Mouse (Mus musculus): ENCODE results near the gene Elmo1. TPM values are rescaled to one million over a fixed set of nuclear protein-coding genes. Genes with fewer than 3 reads are reported as not detected.

Gene Elmo1
- total RNA-seq, 1 experiment from 2014 or later, result 18.8 TPM

DNA sequence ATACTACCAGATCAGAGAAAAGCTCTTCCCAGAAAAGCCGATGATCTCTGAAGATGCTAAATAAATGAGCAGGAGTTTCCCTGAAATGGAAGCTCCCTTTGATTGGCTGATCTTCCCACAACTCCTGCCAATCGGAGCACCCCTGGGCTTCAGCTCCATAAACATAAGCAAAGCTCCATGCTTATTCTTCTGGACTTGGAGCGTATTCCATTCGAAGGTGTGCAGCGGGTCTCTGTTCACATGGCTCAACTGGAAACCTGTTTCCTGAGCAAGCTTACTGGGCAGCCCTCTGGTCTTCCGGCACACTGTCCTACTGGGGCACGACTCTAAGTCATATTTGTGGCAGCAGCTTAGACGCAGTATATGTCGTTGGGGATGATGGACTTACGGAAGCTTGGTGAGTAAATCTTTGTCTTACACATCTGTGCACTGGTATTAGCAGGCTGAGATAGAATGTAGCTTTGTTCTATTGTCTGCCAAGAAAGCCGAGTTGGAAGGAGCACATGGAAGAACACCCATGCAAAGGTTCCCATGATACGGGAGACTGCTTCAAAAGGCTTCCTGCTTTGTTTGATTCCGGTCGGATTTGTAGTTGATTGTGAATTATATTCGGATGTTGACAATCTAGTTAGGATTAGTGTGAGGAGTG lies 382.6 kb downstream of the Elmo1 start:
- DNase-seq, result no peak

DNA sequence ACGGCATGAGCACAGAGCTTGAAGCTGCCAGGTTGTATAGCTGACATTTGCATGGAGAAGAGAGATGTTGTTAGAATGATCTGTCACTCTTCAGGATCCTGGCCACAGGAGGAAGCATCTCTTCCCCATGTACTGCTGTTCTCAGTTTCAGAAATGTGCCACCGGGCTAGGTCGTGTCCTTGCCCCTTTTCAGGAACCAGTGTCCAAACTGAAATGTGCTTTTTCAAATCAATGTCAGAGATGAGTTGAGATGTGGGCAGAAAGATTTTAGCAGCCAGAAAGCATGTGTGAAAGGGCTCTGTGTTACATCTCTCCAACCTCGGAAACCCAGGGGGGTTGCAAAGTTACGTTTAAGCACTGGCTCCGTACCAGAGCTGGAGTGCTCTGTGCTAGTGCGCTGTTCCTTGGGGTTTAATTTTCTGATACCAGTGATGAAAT lies 383.3 kb downstream of the Elmo1 start:
- DNase-seq, result no peak

DNA sequence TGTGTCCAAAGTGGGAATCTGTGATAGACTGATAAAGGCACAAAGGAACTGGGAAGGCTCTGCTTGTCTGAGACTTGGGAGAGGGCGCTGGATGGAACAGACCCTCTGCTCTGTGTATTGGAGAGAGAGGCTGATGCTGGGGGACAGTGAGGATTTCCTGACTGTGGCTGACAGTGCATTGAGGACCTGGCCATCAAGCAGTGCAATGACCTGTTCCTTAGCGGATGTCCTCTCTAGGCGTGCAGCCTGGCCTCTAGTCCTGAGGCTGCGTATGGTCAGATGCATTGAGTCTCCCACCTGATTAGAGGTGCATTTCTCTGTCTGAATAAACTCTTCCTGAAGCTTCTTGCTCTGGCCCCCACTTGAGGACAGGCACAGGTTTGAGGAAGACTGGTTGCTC lies 384.2 kb downstream of the Elmo1 start:
- DNase-seq, result no peak

DNA sequence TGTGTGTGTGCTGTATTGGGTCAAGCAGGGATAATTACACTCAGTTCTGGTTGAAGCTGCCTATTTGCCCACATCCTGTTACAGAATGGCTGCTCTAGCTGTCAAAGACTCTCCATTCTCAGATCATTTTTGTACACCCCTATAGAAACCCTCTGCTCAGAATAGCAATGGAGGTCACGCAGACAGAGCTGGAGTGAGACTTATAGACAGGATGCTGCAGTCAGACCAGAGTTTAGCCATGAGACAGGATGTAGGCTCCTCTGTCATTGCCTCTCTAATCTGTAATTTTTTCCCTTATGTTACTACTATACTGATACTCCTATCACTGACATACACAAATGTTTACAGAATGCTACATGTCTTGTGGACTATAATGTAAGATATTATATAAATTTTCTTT lies 391.4 kb downstream of the Elmo1 start:
- no peak for DNase-seq

DNA sequence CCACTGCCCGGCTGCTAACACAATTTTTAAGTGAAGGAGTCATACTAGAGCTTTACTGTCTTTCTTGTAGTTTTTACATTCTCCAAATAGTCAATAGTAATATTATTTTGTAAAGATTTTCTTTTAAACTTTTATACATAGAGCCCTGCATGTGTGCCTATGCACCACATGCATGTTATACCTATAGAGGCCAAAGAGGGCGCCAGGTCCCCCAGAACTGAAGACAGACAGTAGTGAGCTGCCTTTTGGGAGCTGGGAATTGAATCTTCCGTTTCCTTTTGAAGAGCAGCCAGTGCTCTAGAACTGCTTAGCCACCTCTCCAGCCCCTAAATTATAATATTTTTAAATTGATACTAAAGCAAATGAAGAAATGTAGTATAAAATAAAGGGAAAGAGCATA lies 398.7 kb downstream of the Elmo1 start:
- no peak for DNase-seq

DNA sequence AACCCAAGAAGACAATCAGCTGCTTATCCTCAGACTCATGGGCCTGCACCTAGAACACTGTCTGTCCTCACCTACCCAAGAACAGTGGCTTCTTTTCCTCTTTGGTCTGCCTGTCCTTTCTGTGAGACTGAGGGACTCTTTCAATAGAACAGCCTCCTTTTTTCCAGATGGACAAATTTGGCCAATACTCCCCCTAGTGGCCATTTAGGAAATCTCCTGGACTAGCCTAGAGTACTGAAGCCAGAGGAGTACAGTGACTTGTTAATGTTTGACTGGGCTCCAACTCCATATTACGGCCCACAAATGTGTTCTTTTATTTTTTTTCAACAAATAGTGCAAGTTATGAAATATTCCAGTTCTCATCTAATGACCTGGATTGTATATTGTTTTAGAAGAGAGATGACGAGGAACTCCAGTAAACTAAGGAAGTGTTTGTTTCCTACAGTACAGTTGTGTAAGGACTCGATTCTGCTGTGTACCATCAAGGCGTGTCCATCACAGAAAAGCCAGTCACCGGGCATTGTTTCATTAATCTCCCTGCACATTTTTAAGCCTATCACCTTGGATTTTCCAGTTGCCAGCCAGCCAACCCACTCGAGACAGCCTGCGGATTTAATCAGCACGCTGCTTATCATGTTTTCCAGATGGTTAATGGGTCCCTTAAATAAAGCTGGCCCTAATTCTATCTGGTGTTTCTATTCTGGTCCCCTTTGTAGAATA lies 399.5 kb downstream of the Elmo1 start:
- no peak for DNase-seq

DNA sequence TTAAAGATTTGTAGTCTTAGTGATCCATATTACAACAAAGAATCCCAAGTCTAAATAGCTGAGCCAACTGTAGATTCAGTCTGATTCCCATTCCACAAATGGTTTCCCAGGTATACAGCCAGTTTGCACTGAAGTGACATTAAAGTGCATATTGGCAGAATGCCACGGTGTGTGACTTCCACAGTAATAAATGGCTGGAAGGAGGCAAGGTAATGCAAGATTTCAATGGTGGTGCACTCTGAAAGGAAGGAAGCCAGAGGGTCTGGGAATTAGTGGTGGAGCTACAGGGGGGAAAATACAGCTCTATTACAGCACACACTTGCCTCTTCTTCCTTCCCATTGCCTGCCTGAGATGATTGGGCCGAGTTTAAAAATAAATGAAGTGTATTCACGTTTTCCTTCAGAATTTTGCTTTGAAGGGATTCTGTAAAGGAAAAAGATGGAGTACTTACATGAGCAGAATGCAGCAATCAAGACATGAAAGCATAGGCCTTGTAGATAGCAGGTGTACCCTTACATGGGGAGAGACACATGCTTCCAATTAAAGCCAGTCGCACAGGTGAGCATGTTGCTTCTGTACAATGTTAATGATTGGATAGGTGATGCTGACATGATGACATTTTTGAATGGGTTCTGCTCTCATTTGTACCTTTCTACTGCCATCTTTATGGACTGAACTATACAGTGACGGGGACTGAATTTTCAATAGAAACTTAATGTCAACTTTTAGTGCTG lies 400.6 kb downstream of the Elmo1 start:
- no peak for DNase-seq

DNA sequence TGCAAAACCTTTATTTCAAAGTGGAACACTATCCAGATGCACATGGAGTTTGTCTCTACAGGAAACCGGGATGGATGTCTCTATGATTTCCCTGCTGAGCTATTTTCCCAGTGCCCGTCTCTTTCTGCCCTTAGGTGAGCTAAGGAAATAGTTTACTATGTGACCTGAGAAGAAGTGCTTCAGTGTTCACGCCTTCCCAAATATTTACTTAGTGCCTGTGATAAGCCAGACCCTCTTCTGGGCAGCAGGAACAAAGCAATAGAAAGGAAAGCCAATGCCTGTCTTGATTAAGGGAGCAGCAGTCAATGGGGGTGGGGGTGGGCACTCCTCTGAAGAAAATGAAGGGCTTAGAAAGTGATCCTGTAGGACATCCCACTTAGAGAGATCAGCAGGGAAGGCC lies 401.3 kb downstream of the Elmo1 start:
- DNase-seq, result no peak

DNA sequence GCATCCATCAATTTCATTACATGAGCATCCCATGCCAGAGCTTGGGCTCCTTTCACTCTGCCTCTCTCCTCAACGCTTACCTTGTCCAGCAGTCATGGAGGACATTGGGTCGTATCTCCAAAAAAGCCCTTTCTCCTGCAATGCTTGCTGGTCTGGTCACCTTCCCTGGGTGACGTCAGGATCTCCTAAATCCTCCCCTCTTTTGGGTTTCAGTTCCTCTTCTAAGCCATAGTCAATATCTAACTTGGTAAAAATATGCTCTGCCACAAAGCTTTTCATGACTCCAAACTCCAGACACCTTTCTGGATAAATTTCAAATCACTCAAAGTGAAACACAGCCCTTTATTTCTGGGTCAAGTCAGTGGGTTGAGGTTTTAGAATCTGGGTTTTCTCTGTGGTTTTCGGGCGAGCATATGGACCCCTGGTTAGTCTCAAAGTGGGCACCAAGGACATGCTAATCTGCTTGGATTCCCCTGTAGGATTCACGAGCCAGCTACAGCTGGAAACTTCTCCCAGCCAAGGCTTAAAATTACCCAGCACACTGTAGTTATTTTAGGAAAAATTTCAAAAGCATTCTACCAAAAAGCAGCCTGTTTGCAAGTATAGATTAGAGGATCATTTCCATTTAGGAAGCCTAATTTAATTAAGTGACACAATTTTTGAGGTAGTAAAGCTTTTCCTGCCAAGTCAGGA lies 403.8 kb downstream of the Elmo1 start:
- DNase-seq, result no peak

DNA sequence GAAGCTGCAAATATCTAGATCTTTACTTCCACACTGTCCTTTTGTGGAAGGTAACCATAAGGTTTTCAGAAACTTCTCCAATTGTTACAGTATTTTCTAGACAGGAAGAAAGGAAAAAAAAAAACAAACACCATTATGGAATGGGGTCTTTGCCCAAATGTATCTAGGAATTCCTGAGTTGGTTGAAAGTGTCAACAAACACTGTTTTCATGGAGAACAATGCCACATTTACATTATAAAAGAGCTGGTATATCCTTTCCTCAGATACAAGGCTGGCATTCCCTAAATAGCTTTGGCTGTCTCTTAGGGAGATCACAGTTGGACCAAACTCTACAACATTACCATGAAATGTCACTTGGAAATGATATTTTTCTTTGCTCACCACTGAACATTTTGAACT lies 411.5 kb downstream of the Elmo1 start:
- no peak for DNase-seq

DNA sequence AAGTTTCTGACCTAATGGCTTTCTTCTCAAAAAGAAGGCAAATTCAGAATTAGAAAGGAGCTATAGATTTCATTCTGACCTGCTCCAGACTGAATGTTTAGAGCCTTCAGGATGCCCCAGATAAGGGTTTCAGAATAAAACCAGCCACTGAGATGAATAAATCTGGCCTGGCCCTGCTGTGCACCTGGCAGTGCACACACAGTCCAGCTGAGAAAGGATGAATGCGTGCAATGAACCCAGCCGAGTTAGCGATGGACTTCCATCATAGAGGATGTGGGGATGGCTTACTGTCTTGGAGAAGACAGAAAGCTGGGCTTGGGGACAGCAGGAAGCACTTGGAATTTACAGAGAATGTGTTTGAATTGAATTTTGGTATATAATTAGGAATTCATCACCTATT lies 413.0 kb downstream of the Elmo1 start:
- DNase-seq, result no peak

DNA sequence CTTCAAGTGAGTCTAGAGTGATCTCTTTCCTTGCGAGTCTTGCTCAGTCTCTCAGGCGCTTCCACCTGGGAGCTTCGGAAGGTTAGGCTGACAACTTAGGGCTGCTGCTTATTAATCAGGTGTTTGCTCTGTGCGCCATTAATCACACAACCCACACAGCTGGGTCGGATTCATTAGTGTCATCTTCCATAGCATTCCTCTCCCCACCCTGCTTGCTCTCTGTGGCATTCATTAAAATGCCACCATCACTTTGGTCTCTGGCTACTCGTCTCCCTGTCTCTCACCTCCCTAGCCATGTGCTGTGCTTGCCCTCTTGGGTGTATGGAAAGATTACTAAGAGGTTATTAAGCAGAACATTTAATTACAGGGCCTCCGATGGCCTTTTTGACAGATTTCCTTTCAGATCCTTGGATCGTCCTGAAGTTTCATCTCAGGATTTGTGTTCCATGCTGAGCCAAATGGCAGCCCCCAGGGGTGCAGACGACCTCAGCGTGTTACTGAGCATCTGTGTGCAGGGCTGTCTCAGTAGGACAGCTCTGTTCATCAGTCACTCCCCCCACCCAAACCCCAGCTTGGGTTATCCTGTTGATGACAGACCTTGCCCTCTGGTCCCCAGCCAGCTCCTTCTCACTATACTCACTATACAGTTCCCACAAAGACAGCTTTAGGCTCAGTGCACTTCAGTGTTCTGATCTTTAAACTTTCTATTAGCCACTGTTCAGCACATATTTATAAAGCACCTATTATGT lies 417.2 kb downstream of the Elmo1 start:
- DNase-seq, result no peak

DNA sequence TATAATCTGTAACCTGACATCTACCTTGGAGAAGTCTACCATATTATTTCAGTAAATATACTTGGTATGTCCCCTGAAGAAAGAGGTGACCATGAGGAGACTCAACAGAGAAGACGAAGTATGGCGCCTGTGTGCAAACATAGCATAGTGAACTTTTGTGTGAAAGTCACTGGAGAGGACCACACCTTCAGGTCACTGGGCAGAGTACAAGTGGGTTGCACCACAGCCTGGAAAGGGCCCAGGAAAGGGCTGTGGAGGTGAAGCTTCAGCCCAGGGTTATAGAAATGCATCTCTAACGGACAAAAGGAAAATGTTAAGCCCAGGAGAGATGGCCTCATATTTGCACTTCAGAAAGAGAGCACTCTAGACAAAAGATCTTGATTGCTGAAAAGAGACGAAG lies 420.6 kb downstream of the Elmo1 start:
- no peak for DNase-seq

DNA sequence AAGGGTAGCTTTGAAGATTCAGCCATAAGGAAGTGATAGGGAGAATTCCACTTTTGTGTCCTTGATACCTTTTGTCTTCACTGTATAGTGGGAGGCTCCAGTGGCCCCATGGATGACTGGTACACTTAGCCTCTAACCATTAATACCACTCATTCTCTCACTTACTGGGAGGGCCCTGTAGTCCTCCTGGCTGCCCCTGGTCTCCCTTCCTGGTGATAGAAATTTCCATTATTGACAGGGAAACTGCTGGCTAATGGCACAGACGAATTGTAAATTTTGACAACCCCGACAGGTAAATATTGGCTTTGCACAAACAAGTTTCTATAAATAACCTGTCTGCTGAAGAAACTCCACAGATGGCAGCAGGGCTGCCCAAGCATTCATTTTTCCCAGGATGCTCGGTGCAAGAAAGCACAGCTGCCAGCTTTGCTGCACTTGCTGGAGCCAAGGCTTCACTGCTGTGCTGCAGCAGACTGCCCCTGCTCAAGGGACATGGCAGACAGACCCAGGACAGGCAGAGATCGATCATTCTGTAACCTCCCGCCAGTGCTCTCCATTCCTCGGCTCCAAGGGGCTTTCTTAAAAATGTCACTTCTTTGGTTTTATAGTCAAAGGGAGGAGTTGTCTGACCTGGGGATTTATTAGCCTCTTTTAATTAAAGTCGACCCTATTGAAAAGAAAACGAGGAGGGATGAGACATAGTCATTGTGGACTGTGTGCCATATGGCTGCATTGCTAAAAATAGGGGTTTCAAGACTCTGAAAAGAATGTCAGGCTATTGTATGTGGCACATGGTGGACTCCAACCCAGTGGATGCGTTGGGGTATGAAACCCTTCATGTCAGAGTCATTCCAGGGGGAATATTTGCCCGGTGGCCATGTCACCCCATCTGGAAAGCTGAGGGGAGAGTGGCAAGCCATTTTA lies 422.2 kb downstream of the Elmo1 start:
- DNase-seq, result no peak

DNA sequence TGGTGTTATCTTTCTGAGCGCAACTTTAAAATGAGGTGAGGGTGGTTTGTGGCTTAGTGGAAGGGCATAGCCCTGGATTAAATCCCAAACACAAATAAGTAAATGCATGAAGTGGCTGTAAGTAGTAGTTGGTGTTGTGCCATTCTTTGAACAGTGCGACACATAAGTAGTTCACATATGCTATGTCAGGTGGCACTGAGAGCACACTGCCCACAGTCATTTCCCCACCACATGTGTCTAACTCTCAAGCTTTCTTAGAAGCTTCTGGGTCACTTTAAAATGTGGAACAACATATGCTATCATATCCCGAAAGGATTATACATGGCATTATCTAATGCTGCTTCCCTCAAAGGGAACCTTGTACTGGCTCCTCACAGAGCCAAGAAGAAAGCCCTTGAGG lies 424.3 kb downstream of the Elmo1 start:
- no peak for DNase-seq

DNA sequence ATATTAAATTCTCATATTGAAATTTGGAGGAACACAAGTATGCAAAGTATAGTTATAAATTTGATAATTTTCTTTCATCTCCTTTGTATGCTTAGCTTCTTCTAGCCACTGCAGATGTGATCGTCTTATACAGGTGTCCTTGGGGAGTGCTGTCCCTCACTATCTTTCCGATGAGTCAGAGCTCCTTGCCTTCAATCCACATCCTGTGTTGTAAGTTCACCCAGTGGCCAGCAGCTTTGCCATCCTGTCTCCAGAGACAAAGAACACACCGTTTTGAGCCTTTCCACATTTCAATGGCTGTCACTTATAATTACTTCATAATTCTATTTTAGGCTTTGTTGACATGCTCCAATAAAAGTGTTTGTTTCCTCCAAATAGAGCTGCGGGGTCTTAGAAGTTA lies 425.7 kb downstream of the Elmo1 start:
- DNase-seq, result no peak

DNA sequence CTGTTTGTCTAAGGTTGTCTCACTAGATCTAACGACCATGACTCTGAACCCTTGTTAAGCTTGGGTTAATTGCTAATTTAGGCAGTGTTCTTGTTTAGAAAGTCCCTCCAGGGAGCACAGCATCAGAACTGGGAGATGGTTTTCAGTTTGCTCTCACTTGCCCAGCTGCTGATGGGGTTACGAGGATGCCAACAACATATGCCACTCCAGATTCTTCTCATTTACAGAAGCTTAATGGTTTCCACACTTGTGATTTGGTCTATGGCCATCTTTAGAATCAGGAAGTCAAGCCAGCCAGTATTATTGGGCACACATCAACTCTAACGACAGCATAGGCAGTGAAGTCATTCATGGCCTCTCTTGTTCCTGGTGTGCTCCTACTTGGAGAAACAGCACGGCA lies 427.3 kb downstream of the Elmo1 start:
- no peak for DNase-seq

DNA sequence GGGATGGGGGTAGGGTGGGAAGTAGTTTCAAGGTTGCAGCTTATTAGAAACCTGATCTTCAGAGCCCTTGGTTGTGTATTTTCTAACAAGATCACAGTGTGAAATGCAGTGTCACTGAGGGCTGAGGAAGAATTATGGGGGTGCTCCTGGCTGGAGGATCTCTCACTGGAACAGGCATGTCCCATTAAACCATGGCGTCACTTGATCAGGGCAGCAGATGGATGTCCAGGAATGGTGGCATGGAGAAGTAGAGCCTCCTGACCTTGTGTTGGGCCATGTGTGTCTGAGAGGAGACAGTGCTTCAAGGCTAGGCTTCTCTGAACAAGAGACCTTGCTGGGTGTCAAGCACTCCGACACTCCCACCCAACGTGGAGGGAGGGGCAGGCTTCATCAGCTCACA lies 431.1 kb downstream of the Elmo1 start:
- DNase-seq, result no peak

DNA sequence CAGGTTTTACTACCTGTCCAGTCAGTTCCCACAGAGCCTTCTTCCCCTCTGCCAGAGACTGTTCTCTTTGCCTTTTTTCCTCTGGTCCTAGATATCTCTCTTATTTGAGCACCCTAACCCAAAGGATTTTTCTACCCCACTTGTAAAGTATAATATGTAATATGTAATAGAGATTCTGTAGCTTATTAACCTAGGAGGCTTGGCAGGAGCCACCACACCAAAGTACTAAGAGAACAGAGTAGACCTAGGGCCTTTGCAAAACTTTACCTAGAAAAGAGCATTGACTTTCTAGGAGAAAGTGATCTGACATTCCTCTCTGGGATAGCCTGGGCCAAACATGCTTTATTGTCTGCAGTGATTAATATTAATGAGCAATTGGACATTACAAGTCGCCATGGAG lies 433.3 kb downstream of the Elmo1 start:
- DNase-seq, result no peak

DNA sequence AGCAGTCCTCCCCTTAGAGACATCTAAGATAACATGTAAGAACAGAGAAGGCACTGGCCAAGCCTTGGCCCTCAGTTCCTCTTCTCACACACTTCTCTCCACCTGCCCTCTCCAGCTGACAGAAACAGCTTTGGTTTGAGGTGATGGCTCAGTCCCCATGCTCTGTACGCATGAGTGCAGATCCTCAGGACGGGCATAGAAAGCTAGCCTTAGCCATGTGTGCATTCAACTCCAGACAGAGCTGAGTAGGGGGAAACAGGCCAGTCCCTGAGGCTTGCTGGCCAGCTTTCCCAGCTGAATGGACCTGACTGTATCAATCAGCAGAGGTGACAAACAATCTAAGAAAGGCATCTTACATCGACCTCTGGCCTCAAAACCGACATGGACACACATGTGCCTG lies 435.4 kb downstream of the Elmo1 start:
- no peak for DNase-seq

DNA sequence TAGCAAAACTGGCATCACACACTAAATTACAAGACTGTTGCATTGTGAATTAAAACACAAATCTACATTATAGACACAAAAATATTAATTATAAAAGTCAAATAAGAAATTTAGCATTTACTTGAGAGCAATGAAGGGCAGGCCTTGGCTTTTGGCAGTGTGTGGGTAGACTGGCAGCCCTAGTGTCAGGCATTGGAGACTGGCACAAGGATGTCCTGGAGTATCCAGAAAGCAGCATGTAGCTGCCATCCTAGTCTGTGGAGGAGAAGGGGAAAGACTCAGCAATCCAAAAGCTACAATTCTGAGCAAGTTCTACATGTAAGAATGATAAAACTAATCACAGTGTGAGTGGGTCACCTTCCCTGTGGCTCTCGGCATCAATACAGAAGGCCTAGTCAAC lies 446.7 kb downstream of the Elmo1 start:
- no peak for DNase-seq
